Mouse (Mus musculus): Measurements from ENCODE around the gene Tuba1b. TPM values are rescaled to one million over a fixed set of nuclear protein-coding genes. Genes with fewer than 3 reads are reported as not detected.
"Not testable (repeated sequence)": the region's sequence is repeated elsewhere in the genome, so short reads cannot be mapped to it uniquely, and the experiment has no call there.

The Tuba1b gene
- total and polyA plus RNA-seq, 3 experiments = 1,149 to 2,960 (median 2,851) TPM

GRCm38 (mm10) chr15:98933833-98934216 is 540 bp downstream of the Tuba1b start:
- peak; percentile 99 for DNase-seq (ENCODE audit: extremely low read depth)

GRCm38 (mm10) chr15:98933004-98933671 is 1.2 kb downstream of the Tuba1b start:
- Histone ChIP-seq H3K4me1 (ENCODE audit: control insufficient read depth in 1 of 2, insufficient read depth in 2 of 2) (peaks cover 4 to 38% of the 10 kb centered on the region in 2 experiments; a peak in 3 of 4 replicates), H3K9ac (ENCODE audit: insufficient read depth, low read depth) (peak overlapping the region; percentile 81), H3K4me2 (ENCODE audit: insufficient read depth, low read depth, poor library complexity, severe bottlenecking) (peak overlapping the region; percentile 69), H3K4me3 (replicated peaks in 1 of 3; ENCODE audit: low read depth in 2 of 3, low read length in 2 of 3, poor library complexity in 1 of 3) (peak overlapping the region; percentile 63 to 84 (median 70)), H3K36me3 (replicated peaks in 1 of 2; ENCODE audit: control insufficient read depth in 1 of 2, insufficient read depth in 1 of 2, low read length in 1 of 2) (peaks cover 15 to 31% of the 10 kb centered on the region in 2 experiments)
- peak; percentile 54 for DNase-seq (ENCODE audit: extremely low read depth)
- H3K27ac ChIP-seq (ENCODE audit: insufficient read depth, low read depth); H3K9me3 ChIP-seq (replicated peaks; ENCODE audit: low read length); H3K27me3 ChIP-seq (replicated peaks); dilution Hi-C loops (cut with MboI; ENCODE audit: extremely low pct_ligation_motif_present, extremely low pct_unique_long_range_greater_than_20kb, low sequenced_read_pairs); H3K79me2 ChIP-seq (replicated peaks; ENCODE audit: control insufficient read depth, extremely low read depth, insufficient read depth, poor library complexity, severe bottlenecking): not testable (repeated sequence)
- TF ChIP-seq MXI1 (IDR thresholded peaks at IDR 0.05; ENCODE audit: low read depth, low read length) = peak; percentile 95
- peak; percentile 81; the same call in 1 of the 2 replicates for TF ChIP-seq MYC (IDR thresholded peaks at IDR 0.05; ENCODE audit: low read depth, low read length)
- peak; percentile 11; the same call in 1 of the 2 replicates for TF ChIP-seq USF1 (IDR thresholded peaks at IDR 0.05; ENCODE audit: low read depth, low read length)
- TF ChIP-seq MAX (IDR thresholded peaks at IDR 0.05; ENCODE audit: low read length) = peak; percentile 84
- TF ChIP-seq KAT2A (IDR thresholded peaks at IDR 0.05; ENCODE audit: insufficient replicate concordance, low read length) = 0 out of 2 replicates have a peak, but pooled peaks have one; percentile 15
- 0 out of 2 replicates have a peak, but pooled peaks have one; percentile 8 for TF ChIP-seq SIN3A (IDR thresholded peaks at IDR 0.05; ENCODE audit: low read length)
- in situ Hi-C loops (cut with MboI; ENCODE audit: low pct_ligation_motif_present, low pct_unique_long_range_greater_than_20kb, low sequenced_read_pairs) = loop anchor here (10.0 to 25.0 kb wide), 3 partner anchors 62 to 1346 kb away; no protein-coding TSS in a partner anchor

More at GRCm38 (mm10) chr15:98933833-98934216, 540 bp downstream of the Tuba1b start:
- peak overlapping the region; percentile 63 to 84 (median 70) for H3K4me3 ChIP-seq (replicated peaks in 1 of 3; ENCODE audit: low read depth in 2 of 3, low read length in 2 of 3, poor library complexity in 1 of 3)
- no peaks in the 10 kb centered on the region for H3K9me3 ChIP-seq (replicated peaks; ENCODE audit: low read length)
- no peak for TF ChIP-seq NELFE (IDR thresholded peaks at IDR 0.05; ENCODE audit: low read depth, low read length)
- TF ChIP-seq NRF1 (IDR thresholded peaks at IDR 0.05; ENCODE audit: low read depth, low read length) = peak; percentile 98
- TF ChIP-seq E2F4 (IDR thresholded peaks at IDR 0.05; ENCODE audit: insufficient replicate concordance, low read depth, low read length) = peak; percentile 99
- TF ChIP-seq MAZ (IDR thresholded peaks at IDR 0.05; ENCODE audit: low read depth, low read length) = peak; percentile 80
- TF ChIP-seq ETS1 (conservative IDR thresholded peaks at IDR 0.05; ENCODE audit: low read depth, low read length) = 0 out of 2 replicates have a peak, but pooled peaks have one; percentile 20
- no peak; the same call in 1 of the 2 replicates for TF ChIP-seq TCF12 (IDR thresholded peaks at IDR 0.05; ENCODE audit: low read depth, low read length)
- TF ChIP-seq JUN (IDR thresholded peaks at IDR 0.05; ENCODE audit: insufficient read depth, low read depth, low read length) = no peak
- TF ChIP-seq HCFC1 (IDR thresholded peaks at IDR 0.05; ENCODE audit: low read depth, low read length) = peak; percentile 64
- TF ChIP-seq UBTF (IDR thresholded peaks at IDR 0.05; ENCODE audit: low read depth, low read length) = peak; percentile 49; the same call in 1 of the 2 replicates
- TF ChIP-seq IRF4 (IDR thresholded peaks at IDR 0.05; ENCODE audit: low read depth, low read length) = no peak
- no peak for TF ChIP-seq GABPA (IDR thresholded peaks at IDR 0.05; ENCODE audit: insufficient replicate concordance, low read depth, low read length)
- peak; percentile 86 for TF ChIP-seq KAT2A (IDR thresholded peaks at IDR 0.05; ENCODE audit: insufficient replicate concordance, low read length)
- no peak for TF ChIP-seq ZMIZ1 (IDR thresholded peaks at IDR 0.05; ENCODE audit: low read depth, low read length)
- no peak for TF ChIP-seq MXI1 (IDR thresholded peaks at IDR 0.05; ENCODE audit: low read depth, low read length)
- TF ChIP-seq MAFK (IDR thresholded peaks at IDR 0.05; ENCODE audit: insufficient replicate concordance, low read length) = no peak
- TF ChIP-seq SIN3A (IDR thresholded peaks at IDR 0.05; ENCODE audit: low read length) = no peak; the same call in none of the 2 replicates
- TF ChIP-seq TBP (conservative IDR thresholded peaks at IDR 0.05; ENCODE audit: low read depth, low read length) = no peak
- TF ChIP-seq POLR2AphosphoS2 (IDR thresholded peaks at IDR 0.05; ENCODE audit: low read depth, low read length) = 0 out of 2 replicates have a peak, but pooled peaks have one; percentile 1
- no peak for TF ChIP-seq POLR2A (IDR thresholded peaks at IDR 0.05; ENCODE audit: low read depth, low read length)
- 0 out of 2 replicates have a peak, but pooled peaks have one; percentile 2 for TF ChIP-seq RCOR1 (conservative IDR thresholded peaks at IDR 0.05; ENCODE audit: low read depth, low read length)
- TF ChIP-seq ELF1 (IDR thresholded peaks at IDR 0.05; ENCODE audit: low read depth, low read length) = peak; percentile 59
- peak; percentile 68; the same call in 1 of the 2 replicates for TF ChIP-seq CHD2 (IDR thresholded peaks at IDR 0.05; ENCODE audit: low read length)
- peak; percentile 89 for TF ChIP-seq BHLHE40 (IDR thresholded peaks at IDR 0.05; ENCODE audit: low read depth, low read length)
- TF ChIP-seq MAX (IDR thresholded peaks at IDR 0.05; ENCODE audit: low read length) = peak; percentile 82; the same call in 1 of the 2 replicates
- peak; percentile 64; the same call in 1 of the 2 replicates for TF ChIP-seq MYC (IDR thresholded peaks at IDR 0.05; ENCODE audit: low read depth, low read length)
- peaks cover 15 to 32% of the 10 kb centered on the region in 2 experiments for H3K36me3 ChIP-seq (replicated peaks in 1 of 2; ENCODE audit: control insufficient read depth in 1 of 2, insufficient read depth in 1 of 2, low read length in 1 of 2)
- no peak overlapping the region for H3K4me2 ChIP-seq (ENCODE audit: insufficient read depth, low read depth, poor library complexity, severe bottlenecking)
- H3K4me1 ChIP-seq (ENCODE audit: control insufficient read depth in 1 of 2, insufficient read depth in 2 of 2) = peaks cover 4 to 32% of the 10 kb centered on the region in 2 experiments; a peak in 3 of 4 replicates
- H3K79me2 ChIP-seq (replicated peaks; ENCODE audit: control insufficient read depth, extremely low read depth, insufficient read depth, poor library complexity, severe bottlenecking) = peaks cover 10% of the 10 kb centered on the region
- in situ Hi-C loops (cut with MboI; ENCODE audit: low pct_ligation_motif_present, low pct_unique_long_range_greater_than_20kb, low sequenced_read_pairs) = loop anchor here (10.0 to 25.0 kb wide), 3 partner anchors 61 to 1347 kb away; no protein-coding TSS in a partner anchor
- H3K27ac ChIP-seq (ENCODE audit: insufficient read depth, low read depth) = peak overlapping the region; percentile 69
- H3K27me3 ChIP-seq (replicated peaks) = no peaks in the 10 kb centered on the region
- dilution Hi-C loops (cut with MboI; ENCODE audit: extremely low pct_ligation_motif_present, extremely low pct_unique_long_range_greater_than_20kb, low sequenced_read_pairs) = no loop called here
- peak overlapping the region; percentile 81 for H3K9ac ChIP-seq (ENCODE audit: insufficient read depth, low read depth)

Data from CH12.LX (cell line).